Mouse (Mus musculus) embryo, embryonic 9.5 days (tissue): ENCODE results near the gene Akr1d1.
A peak's percentile ranks its signal among the peaks of the same experiment; 100 is the strongest.

Source experiments
- DNase-seq: peaks from one replicate; pipeline ENCODE4 v3.0.0-alpha.2; 2017; ENCODE audit errors: extremely low spot score

Akr1d1 gene

GRCm38 (mm10) chr6:37529940-37530339 is at the start of gene Akr1d1:
TSS of gene Akr1d1 (plus strand) at chr6:37530173.
- DNase-seq: no peak

- DNase-seq: no peak
These were observed 48.8 kb upstream of the Akr1d1 start for GRCm38 (mm10) chr6:37481147-37481546.

- DNase-seq: no peak
These were observed 46.7 kb upstream of the Akr1d1 start for GRCm38 (mm10) chr6:37483262-37483661.

- DNase-seq: no peak
These were observed 45.3 kb upstream of the Akr1d1 start for GRCm38 (mm10) chr6:37484588-37485070.

- DNase-seq: no peak
These were observed 43.5 kb upstream of the Akr1d1 start for GRCm38 (mm10) chr6:37486502-37486901.

GRCm38 (mm10) chr6:37492241-37492640 is 37.7 kb upstream of the Akr1d1 start:
- DNase-seq: no peak

GRCm38 (mm10) chr6:37494957-37495356 is 35.0 kb upstream of the Akr1d1 start:
- DNase-seq: no peak

GRCm38 (mm10) chr6:37496866-37497265 is 33.1 kb upstream of the Akr1d1 start:
- DNase-seq: no peak

- no peak for DNase-seq
These were observed 24.4 kb upstream of the Akr1d1 start for GRCm38 (mm10) chr6:37505588-37505987.

GRCm38 (mm10) chr6:37506909-37507515 is 23.0 kb upstream of the Akr1d1 start:
- no peak for DNase-seq

- DNase-seq: no peak
These were observed 19.2 kb upstream of the Akr1d1 start for GRCm38 (mm10) chr6:37510786-37511185.

- DNase-seq: no peak
These were observed 9.2 kb upstream of the Akr1d1 start for GRCm38 (mm10) chr6:37520631-37521375.

- DNase-seq: no peak
These were observed 2.1 kb downstream of the Akr1d1 start for GRCm38 (mm10) chr6:37532036-37532435.

GRCm38 (mm10) chr6:37536831-37537230 is 6.9 kb downstream of the Akr1d1 start:
- DNase-seq: no peak

GRCm38 (mm10) chr6:37537801-37538200 is 7.8 kb downstream of the Akr1d1 start:
- no peak for DNase-seq

GRCm38 (mm10) chr6:37538792-37539191 is 8.8 kb downstream of the Akr1d1 start:
- DNase-seq: no peak

- no peak for DNase-seq
These were observed 9.4 kb downstream of the Akr1d1 start for GRCm38 (mm10) chr6:37539403-37539802.

- DNase-seq: no peak
These were observed 10.1 kb downstream of the Akr1d1 start for GRCm38 (mm10) chr6:37540113-37540512.

- DNase-seq: no peak
These were observed 11.2 kb downstream of the Akr1d1 start for GRCm38 (mm10) chr6:37541171-37541570.

- no peak for DNase-seq
These were observed 12.2 kb downstream of the Akr1d1 start for GRCm38 (mm10) chr6:37542145-37542544.

GRCm38 (mm10) chr6:37552760-37553159 is 22.8 kb downstream of the Akr1d1 start:
- peak; percentile 29 for DNase-seq

GRCm38 (mm10) chr6:37553926-37554325 is 24.0 kb downstream of the Akr1d1 start:
- DNase-seq: no peak

- no peak for DNase-seq
These were observed 24.4 kb downstream of the Akr1d1 start for GRCm38 (mm10) chr6:37554327-37554726.
